29 mouse cellular contexts compared by ENCODE assay signal in the genomic region with DNA sequence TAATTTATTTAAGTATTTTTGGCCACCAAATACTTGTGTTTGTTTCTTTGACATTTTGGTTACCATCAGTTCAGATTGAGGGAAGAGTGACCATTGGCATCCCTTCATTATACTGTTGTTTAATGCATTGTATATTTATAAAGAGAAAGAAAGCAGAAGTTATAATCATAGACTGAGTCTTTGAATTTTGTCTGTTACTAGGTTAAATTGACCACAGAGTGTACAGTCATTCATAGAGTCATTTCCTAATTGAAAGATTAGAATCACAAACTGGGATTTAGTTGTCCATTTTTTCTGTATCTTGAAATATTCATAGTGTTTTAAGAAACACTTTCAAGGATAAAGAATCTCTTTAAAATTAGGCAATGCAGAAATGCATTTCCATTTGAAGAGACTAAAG.
"Had no signal": no experiment of that assay in that cellular context is flagged by ENCODE, and none has a peak within 500 bp of the region (broad histone marks: within the 10 kb centered on the region; RNA-seq: fewer than 3 reads in every experiment).

No protein-coding gene starts in this region.

- H3K27me3 ChIP-seq: heart, embryonic 13.5 days; heart, embryonic 15.5 days; hindbrain, embryonic 12.5 days; intestine, embryonic 15.5 days; limb, embryonic 12.5 days; liver, embryonic 13.5 days; liver, embryonic 15.5 days had no signal

- H3K9ac ChIP-seq: heart, embryonic 13.5 days; heart, embryonic 15.5 days; hindbrain, embryonic 12.5 days; hindbrain, embryonic 14.5 days; intestine, embryonic 15.5 days; limb, embryonic 12.5 days; liver, embryonic 13.5 days; liver, embryonic 15.5 days had no signal

- DNase-seq: gastrocnemius, adult 2 months; gastrocnemius, postnatal 14 days; gastrocnemius, postnatal 36 days; heart, adult 18-20 months; heart, postnatal 14 days; heart, postnatal 36 days; kidney, adult 18-20 months; kidney, adult 8-10 months; kidney, postnatal 10 days; kidney, postnatal 25 days; kidney, postnatal 4 days; liver; liver, embryonic 13.5 days had no signal

- H3K36me3 ChIP-seq: heart, embryonic 10.5 days; heart, embryonic 15.5 days; hindbrain, embryonic 10.5 days; hindbrain, embryonic 12.5 days; intestine, embryonic 15.5 days; liver, embryonic 13.5 days; liver, embryonic 15.5 days had no signal

- H3K4me2 ChIP-seq: heart, embryonic 13.5 days; heart, embryonic 15.5 days; hindbrain, embryonic 12.5 days; hindbrain, embryonic 14.5 days; intestine, embryonic 15.5 days; limb, embryonic 12.5 days; liver, embryonic 11.5 days; liver, embryonic 13.5 days; liver, embryonic 15.5 days had no signal

- ATAC-seq: hindbrain, embryonic 16.5 days; inflammation-experienced regulatory T-cells, adult 6 months; intestine, embryonic 15.5 days; intestine, postnatal 0 days had no signal

- H3K27ac ChIP-seq: gastrocnemius, adult 2 months; heart, embryonic 10.5 days; heart, embryonic 13.5 days; heart, embryonic 15.5 days; hindbrain, embryonic 10.5 days; hindbrain, embryonic 12.5 days; hindbrain, embryonic 14.5 days; intestine, embryonic 15.5 days; layer of hippocampus, adult 2 months; left cerebral cortex, adult 2 months; limb, embryonic 10.5 days; limb, embryonic 12.5 days; liver, embryonic 13.5 days; liver, embryonic 15.5 days had no signal

- H3K4me1 ChIP-seq: heart, embryonic 10.5 days; heart, embryonic 13.5 days; heart, embryonic 15.5 days; hindbrain, embryonic 10.5 days; hindbrain, embryonic 12.5 days; intestine, embryonic 15.5 days; liver, embryonic 13.5 days; liver, embryonic 15.5 days had no signal

- H3K4me3 ChIP-seq: gastrocnemius, adult 2 months; heart, embryonic 10.5 days; heart, embryonic 13.5 days; heart, embryonic 15.5 days; hindbrain, embryonic 10.5 days; hindbrain, embryonic 12.5 days; intestine, embryonic 15.5 days; layer of hippocampus, adult 2 months; left cerebral cortex, adult 2 months; limb, embryonic 10.5 days; limb, embryonic 12.5 days; liver, embryonic 13.5 days; liver, embryonic 15.5 days had no signal

- H3K9me3 ChIP-seq: heart, embryonic 10.5 days; heart, embryonic 13.5 days; heart, embryonic 15.5 days; hindbrain, embryonic 10.5 days; hindbrain, embryonic 12.5 days; intestine, embryonic 15.5 days; limb, embryonic 10.5 days; limb, embryonic 12.5 days; liver, embryonic 13.5 days; liver, embryonic 15.5 days had no signal
